Mouse (Mus musculus): ENCODE data around the gene Upf3b. TPM values are rescaled to one million over a fixed set of nuclear protein-coding genes. Genes with fewer than 3 reads are reported as not detected.
A peak's percentile ranks its signal among the peaks of the same experiment; 100 is the strongest.
"Not testable (repeated sequence)": the region's sequence is repeated elsewhere in the genome, so short reads cannot be mapped to it uniquely, and the experiment has no call there.

Gene Upf3b
- polyA plus RNA-seq, 1 experiment from 2014 or later, result 19.0 TPM

DNA sequence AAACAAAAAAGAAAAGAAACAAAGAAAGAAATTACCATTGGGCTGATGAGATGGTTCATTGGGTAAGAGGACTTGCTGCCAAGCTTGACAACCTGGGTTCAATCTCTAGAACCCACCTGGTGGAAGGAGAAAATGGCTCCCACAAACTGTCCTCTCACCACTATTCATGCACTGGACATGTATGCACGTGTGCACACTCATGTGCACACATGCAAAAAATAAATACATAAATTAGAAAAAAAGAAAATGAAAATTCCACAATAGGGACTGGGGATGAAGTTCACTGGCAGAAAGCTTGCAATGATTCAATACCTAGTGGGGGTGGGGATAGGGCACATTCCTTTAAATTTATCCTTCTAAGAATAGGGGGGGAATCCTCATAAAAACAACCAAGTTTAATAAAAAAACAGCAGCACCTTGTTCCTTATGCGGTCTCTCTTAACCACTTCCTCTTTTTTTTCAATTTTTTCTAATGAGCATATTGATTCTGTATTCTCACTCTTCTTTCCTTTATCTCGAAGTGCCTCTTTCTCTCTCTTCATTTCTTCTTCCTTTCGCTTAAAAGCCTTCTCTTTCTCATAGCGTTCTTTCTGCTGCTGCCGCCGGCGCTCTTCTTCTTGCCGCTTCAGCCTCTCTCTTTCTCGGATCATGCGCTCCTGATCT lies 14.9 kb downstream of the Upf3b start:
- no peak for DNase-seq
- Histone ChIP-seq H3K27me3 (ENCODE audit: insufficient read depth, low read length) (no peaks in the 10 kb centered on the region), H3K9ac (no peak overlapping the region), H3K4me2 (no peak overlapping the region), H3K27ac (ENCODE audit: low read depth) (no peak overlapping the region), H3K4me1 (ENCODE audit: insufficient read depth) (no peaks in the 10 kb centered on the region), H3K9me3 (ENCODE audit: low read depth, low read length) (no peaks in the 10 kb centered on the region), H3K4me3 (ENCODE audit: low read depth, low read length) (no peak overlapping the region), H3K36me3 (ENCODE audit: insufficient read depth) (peaks cover 46% of the 10 kb centered on the region)
- WGBS, result 71% methylated on average over 11 of the region's 11 CpGs
- no peak for TF ChIP-seq CTCF (IDR thresholded peaks at IDR 0.05; ENCODE audit: low read depth)
- no peak for ATAC-seq (ENCODE audit: insufficient read depth)

DNA sequence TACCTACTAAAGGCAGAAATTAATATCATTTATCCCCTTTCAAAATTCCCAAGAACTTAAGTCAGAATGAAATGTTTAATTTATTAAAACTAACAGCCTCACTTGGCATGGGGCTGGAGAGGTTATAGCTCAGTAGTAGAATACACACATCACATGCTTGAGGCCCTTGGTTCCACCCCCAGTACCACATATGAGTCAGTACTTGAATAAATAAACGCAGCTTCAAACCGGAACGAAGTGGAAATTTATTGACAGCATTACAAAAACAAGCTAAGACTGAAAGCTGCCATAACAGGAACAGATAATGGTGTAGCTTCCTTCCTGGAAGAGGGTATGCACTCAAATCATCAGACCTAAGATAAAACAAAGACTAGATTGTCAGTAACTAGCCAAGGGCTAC lies 18.7 kb downstream of the Upf3b start:
- WGBS, result 53% methylated on average over 3 of the region's 3 CpGs
- Histone ChIP-seq H3K4me3 (ENCODE audit: low read depth, low read length) (no peak overlapping the region), H3K4me2 (no peak overlapping the region), H3K36me3 (ENCODE audit: insufficient read depth) (peaks cover 27% of the 10 kb centered on the region), H3K9ac (no peak overlapping the region), H3K27ac (ENCODE audit: low read depth) (no peak overlapping the region), H3K27me3 (ENCODE audit: insufficient read depth, low read length) (no peaks in the 10 kb centered on the region), H3K9me3 (ENCODE audit: low read depth, low read length) (no peaks in the 10 kb centered on the region), H3K4me1 (ENCODE audit: insufficient read depth) (no peaks in the 10 kb centered on the region)
- no peak for TF ChIP-seq CTCF (IDR thresholded peaks at IDR 0.05; ENCODE audit: low read depth)
- no peak for ATAC-seq (ENCODE audit: insufficient read depth)
- DNase-seq, result no peak

DNA sequence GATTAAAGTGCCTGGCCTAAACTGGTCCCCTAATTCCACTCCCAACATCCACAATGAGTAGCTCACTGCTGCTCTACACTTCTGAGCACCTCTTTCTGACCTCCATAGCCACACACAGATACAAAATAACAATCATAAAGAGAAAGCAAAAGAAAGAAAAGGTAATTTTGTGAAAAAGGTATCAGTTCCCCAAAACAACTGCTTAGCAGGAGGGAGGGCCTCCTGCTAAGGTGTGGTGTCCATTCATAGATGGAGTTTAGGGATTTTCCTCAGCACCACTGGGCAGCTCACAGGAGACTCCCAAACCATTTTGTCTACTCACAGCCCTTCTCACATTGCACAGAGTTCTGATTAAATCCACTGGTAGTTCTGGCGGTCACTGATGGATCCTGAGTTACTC lies 21.3 kb downstream of the Upf3b start:
- Histone ChIP-seq H3K36me3 (ENCODE audit: insufficient read depth) (peaks cover 19% of the 10 kb centered on the region), H3K4me1 (ENCODE audit: insufficient read depth) (no peaks in the 10 kb centered on the region), H3K9me3 (ENCODE audit: low read depth, low read length) (no peaks in the 10 kb centered on the region), H3K27ac (ENCODE audit: low read depth) (no peak overlapping the region), H3K4me2 (no peak overlapping the region), H3K27me3 (ENCODE audit: insufficient read depth, low read length) (no peaks in the 10 kb centered on the region), H3K4me3 (ENCODE audit: low read depth, low read length) (no peak overlapping the region), H3K9ac (no peak overlapping the region)
- 76% methylated on average over 1 of the region's 1 CpGs for WGBS
- DNase-seq (no peak), ATAC-seq (ENCODE audit: insufficient read depth) (no peak)
- TF ChIP-seq CTCF (IDR thresholded peaks at IDR 0.05; ENCODE audit: low read depth), result no peak

DNA sequence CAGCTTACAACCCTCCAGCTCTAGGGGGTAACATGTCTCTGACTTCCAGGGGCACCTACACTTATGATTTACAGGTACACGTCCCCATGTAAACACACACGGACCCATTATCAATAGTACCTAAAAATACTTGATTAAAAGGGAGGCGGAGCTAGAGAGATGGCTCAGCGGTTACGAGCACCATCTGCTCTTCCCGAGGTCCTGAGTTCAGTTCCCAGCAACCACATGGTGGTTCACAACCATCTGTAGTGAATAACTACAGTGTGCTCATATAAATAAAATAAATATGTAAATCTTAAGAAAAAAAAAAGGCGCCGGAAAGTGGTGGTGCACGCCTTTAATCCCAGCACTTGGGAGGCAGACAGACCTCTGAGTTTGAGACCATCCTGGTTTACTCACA lies 24.5 kb downstream of the Upf3b start:
- no peak for TF ChIP-seq CTCF (IDR thresholded peaks at IDR 0.05; ENCODE audit: low read depth)
- no peaks in the 10 kb centered on the region for H3K9me3 ChIP-seq (ENCODE audit: low read depth, low read length)
- peak overlapping the region; percentile 41 for H3K9ac ChIP-seq
- H3K4me2 ChIP-seq, result peak overlapping the region; percentile 53
- peak overlapping the region; percentile 81; the same call in 1 of the 2 replicates for H3K27ac ChIP-seq (ENCODE audit: low read depth)
- 12% methylated on average over 9 of the region's 9 CpGs for WGBS
- ATAC-seq (ENCODE audit: insufficient read depth), result no peak
- peaks cover 27% of the 10 kb centered on the region for H3K36me3 ChIP-seq (ENCODE audit: insufficient read depth)
- no peak for DNase-seq
- H3K4me3 ChIP-seq (ENCODE audit: low read depth, low read length), result peak overlapping the region; percentile 59
- no peaks in the 10 kb centered on the region for H3K27me3 ChIP-seq (ENCODE audit: insufficient read depth, low read length)
- no peaks in the 10 kb centered on the region for H3K4me1 ChIP-seq (ENCODE audit: insufficient read depth)

DNA sequence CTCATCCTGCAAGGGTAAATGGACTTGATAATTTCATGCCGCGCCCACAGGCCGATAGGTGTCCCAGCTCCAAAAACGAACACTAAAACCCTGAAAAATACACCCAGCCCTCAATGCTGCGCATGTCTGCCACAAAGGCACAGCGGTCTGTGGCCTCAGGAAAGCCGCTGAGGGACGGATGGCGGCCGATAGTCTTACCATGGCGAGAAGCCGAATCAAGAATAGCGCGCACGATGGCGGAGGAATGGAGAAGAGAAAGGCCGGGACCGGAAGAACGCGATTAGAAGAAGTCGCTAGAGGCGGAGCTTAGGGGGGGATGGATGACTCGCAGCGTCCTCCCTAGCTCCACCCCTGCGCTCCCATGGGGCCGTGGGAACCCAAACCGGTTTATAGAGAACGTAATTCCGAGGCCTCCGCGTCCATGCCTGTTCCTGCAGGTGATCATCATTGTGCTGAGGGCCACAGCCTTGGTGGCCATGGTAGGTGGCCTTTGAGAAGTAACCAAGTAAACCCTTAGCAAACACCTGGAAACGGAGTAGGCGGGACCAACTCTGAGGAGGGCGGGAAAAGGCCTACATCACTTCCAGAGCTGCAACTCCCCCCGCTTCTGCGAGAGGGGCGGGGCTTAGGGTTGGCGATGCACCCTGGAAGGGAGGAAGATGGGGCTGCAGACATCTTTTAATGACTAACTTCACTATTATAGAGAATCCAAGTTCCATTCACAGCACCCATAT lies 25.0 kb downstream of the Upf3b start, which contains the start of gene Rpl39:
Rpl39 (minus strand) TSS at position 476 of the 734 bp plus-strand sequence.
- peak within 1 kb of the TSS; percentile 59 for H3K4me3 ChIP-seq (ENCODE audit: low read depth, low read length)
- H3K4me1 ChIP-seq (ENCODE audit: insufficient read depth), result no peaks in the 10 kb centered on the region
- peaks cover 28% of the 10 kb centered on the region for H3K36me3 ChIP-seq (ENCODE audit: insufficient read depth)
- peak; percentile 92 for DNase-seq
- ATAC-seq (ENCODE audit: insufficient read depth), result peak; percentile 93
- WGBS, result 12% methylated on average over 38 of the region's 38 CpGs
- no peak for TF ChIP-seq CTCF (IDR thresholded peaks at IDR 0.05; ENCODE audit: low read depth)
- H3K4me2 ChIP-seq, result peak within 1 kb of the TSS; percentile 75
- peak within 1 kb of the TSS; percentile 81 for H3K9ac ChIP-seq
- H3K27ac ChIP-seq (ENCODE audit: low read depth), result peak within 1 kb of the TSS; percentile 81
- H3K27me3 ChIP-seq (ENCODE audit: insufficient read depth, low read length), result no peaks in the 10 kb centered on the region
- no peaks in the 10 kb centered on the region for H3K9me3 ChIP-seq (ENCODE audit: low read depth, low read length)

DNA sequence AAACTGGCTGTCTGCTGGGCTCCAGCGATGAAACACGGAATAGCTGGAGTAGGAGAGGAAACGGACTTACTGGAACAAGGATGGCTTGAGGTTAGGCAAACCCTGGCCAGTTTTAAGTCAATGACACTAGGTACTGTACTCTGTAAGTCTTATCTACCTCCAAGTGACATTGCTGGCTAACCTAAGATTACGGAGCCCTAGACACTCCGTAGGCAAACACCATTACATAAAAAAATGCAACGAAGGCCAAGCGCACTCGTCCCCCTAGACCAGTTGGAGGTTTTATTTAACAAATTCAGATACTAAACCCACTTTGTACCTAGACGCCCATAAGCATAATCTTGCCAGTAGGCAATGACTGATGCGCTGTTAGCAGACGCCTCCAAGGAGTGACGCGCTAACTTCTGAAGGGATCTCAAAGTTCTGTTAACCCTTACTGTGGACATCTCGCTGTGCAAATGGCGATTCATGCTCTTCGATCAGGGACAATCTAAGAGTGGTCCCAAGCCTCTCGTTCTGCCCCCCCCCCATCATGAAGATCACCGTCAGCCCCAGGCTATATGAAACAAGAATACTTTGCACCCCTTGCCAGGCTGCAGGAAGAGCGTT lies 25.7 kb downstream of the Upf3b start:
- Histone ChIP-seq H3K9ac (peak overlapping the region; percentile 81), H3K27me3 (ENCODE audit: insufficient read depth, low read length) (no peaks in the 10 kb centered on the region), H3K27ac (ENCODE audit: low read depth) (peak overlapping the region; percentile 81), H3K4me1 (ENCODE audit: insufficient read depth) (no peaks in the 10 kb centered on the region), H3K36me3 (ENCODE audit: insufficient read depth) (peaks cover 28% of the 10 kb centered on the region), H3K4me2 (peak overlapping the region; percentile 75), H3K4me3 (ENCODE audit: low read depth, low read length) (peak overlapping the region; percentile 59), H3K9me3 (ENCODE audit: low read depth, low read length) (no peaks in the 10 kb centered on the region)
- DNase-seq, result peak; percentile 56
- peak; percentile 16; the same call in 1 of the 2 replicates for ATAC-seq (ENCODE audit: insufficient read depth)
- WGBS, result 9% methylated on average over 19 of the region's 19 CpGs
- TF ChIP-seq CTCF (IDR thresholded peaks at IDR 0.05; ENCODE audit: low read depth), result no peak

DNA sequence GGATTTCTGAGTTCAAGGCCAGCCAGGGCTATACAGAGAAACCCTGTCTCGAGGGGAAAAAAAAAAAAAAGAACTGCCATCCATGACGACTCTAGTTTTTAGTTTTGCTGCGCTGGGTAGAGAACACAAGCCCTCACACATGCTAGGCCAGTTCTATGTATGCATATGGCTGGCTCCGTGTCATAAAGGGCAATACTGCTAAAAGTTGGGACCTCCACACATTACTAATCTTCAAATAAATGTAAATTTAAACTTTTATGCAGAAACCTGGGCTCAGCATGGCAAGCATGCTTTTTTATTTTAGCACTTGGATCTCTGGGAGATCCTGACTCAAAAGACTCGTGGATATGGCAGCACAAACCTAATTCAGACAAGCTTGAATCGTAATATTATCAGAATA lies 28.9 kb downstream of the Upf3b start:
- Histone ChIP-seq H3K36me3 (ENCODE audit: insufficient read depth) (peaks cover 28% of the 10 kb centered on the region), H3K4me2 (no peak overlapping the region), H3K27me3 (ENCODE audit: insufficient read depth, low read length) (no peaks in the 10 kb centered on the region), H3K4me1 (ENCODE audit: insufficient read depth) (no peaks in the 10 kb centered on the region), H3K4me3 (ENCODE audit: low read depth, low read length) (no peak overlapping the region), H3K9ac (no peak overlapping the region), H3K27ac (ENCODE audit: low read depth) (no peak overlapping the region), H3K9me3 (ENCODE audit: low read depth, low read length) (no peaks in the 10 kb centered on the region)
- DNase-seq, result no peak
- 59% methylated on average over 6 of the region's 6 CpGs for WGBS
- TF ChIP-seq CTCF (IDR thresholded peaks at IDR 0.05; ENCODE audit: low read depth), result no peak
- ATAC-seq (ENCODE audit: insufficient read depth), result no peak

DNA sequence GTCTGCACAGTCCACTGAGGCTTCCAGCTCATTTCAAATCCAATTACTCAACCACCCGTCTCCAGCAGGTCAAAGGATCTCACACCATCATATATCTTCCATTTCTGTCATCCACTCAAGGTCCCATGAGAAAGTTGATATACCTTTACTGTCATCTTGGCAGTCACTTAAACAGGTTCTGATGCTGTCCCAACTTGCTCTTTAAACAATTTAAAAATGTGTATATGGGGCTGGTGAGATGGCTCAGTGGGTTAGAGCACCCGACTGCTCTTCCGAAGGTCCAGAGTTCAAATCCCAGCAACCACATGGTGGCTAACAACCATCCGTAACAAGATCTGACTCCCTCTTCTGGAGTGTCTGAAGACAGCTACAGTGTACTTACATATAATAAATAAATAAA lies 29.8 kb downstream of the Upf3b start:
- H3K4me3 ChIP-seq (ENCODE audit: low read depth, low read length); ATAC-seq (ENCODE audit: insufficient read depth); H3K4me2 ChIP-seq; H3K9ac ChIP-seq; H3K4me1 ChIP-seq (ENCODE audit: insufficient read depth); H3K9me3 ChIP-seq (ENCODE audit: low read depth, low read length); DNase-seq; H3K27ac ChIP-seq (ENCODE audit: low read depth); H3K27me3 ChIP-seq (ENCODE audit: insufficient read depth, low read length): not testable (repeated sequence)
- H3K36me3 ChIP-seq (ENCODE audit: insufficient read depth), result peaks cover 28% of the 10 kb centered on the region
- WGBS, result 72% methylated on average over 3 of the region's 4 CpGs

All from lung, embryonic 14.5 days (tissue).